Mouse (Mus musculus) liver, postnatal 0 days (tissue): ENCODE measurements around the gene Scn1b.

Experiments
- CTCF ChIP-seq: sonication (generic); IDR thresholded peaks from 2 replicates; pipeline ENCODE4 v1.5.1; 2016; ENCODE audit warnings: antibody characterized with exemption, low read depth
- EP300 ChIP-seq: IDR thresholded peaks from 2 replicates; pipeline ENCODE4 v1.6.1; 2016; ENCODE audit warnings: antibody characterized with exemption, low read depth, mild to moderate bottlenecking

DNA sequence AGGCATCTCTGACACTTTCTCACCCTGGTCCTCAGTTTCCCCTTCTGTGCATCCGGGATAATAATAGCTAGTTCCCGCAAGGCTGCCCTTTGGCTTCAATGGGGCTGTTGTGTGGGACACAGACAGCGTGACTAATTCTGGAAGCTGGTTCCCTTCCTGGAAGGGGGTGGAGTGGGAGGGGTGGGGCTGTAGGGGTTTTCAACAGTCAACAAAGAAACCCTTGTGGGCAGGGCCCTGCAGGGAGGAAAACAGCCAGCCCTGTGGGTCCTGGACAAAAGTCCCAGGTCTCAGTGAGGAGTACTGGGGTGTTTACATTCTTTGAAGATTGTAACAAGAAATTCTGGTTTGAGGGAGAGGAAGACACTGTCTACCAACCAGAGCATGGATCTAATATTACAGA, 41.6 kb downstream of the Scn1b start:
- TF ChIP-seq CTCF (no peak), EP300 (no peak)
